Mouse (Mus musculus): ENCODE data around the gene Map2k6. TPM values are rescaled to one million over a fixed set of nuclear protein-coding genes. Genes with fewer than 3 reads are reported as not detected.

Map2k6 gene
- total and polyA plus RNA-seq, 3 experiments: 1.9 to 3.2 TPM; not detected in 1

- TF ChIP-seq HCFC1 (IDR thresholded peaks at IDR 0.05; ENCODE audit: low read depth, low read length) (no peak), KAT2A (conservative IDR thresholded peaks at IDR 0.05; ENCODE audit: low read depth, low read length) (no peak; the same call in 1 of the 2 replicates), GATA1 (IDR thresholded peaks at IDR 0.05; ENCODE audit: low read depth, low read length) (no peak), ZNF384 (IDR thresholded peaks at IDR 0.05; ENCODE audit: low read depth, low read length) (no peak)
These were observed 573 bp downstream of the Map2k6 start (continued) for GRCm38 (mm10) chr11:110399240-110400150.

- DNase-seq (ENCODE audit: low read depth, low spot score): peak; percentile 38
- Histone ChIP-seq H3K4me3 (ENCODE audit: control insufficient read depth in 1 of 2, insufficient read depth in 1 of 2, low read depth in 2 of 2, low read length in 2 of 2) (peak overlapping the region; percentile 69 to 73), H3K9me3 (replicated peaks; ENCODE audit: insufficient read depth, low read length) (no peaks in the 10 kb centered on the region), H3K27ac (ENCODE audit: control insufficient read depth, low read depth, low read length) (no peak overlapping the region), H3K4me1 (ENCODE audit: control insufficient read depth in 1 of 2, insufficient read depth in 2 of 2, low read length in 2 of 2) (no peaks in the 10 kb centered on the region), H3K27me3 (ENCODE audit: control insufficient read depth in 1 of 2, insufficient read depth in 2 of 2, low read length in 2 of 2) (peaks cover 0 to 1% of the 10 kb centered on the region in 2 experiments; a peak in 1 of 4 replicates), H3K79me2 (ENCODE audit: control insufficient read depth, insufficient read depth, low read length, poor library complexity) (no peaks in the 10 kb centered on the region), H3K9ac (ENCODE audit: control insufficient read depth, low read depth, low read length, poor library complexity, severe bottlenecking) (peak overlapping the region; percentile 57), H3K36me3 (ENCODE audit: control insufficient read depth in 1 of 2, insufficient read depth in 2 of 2, low read length in 2 of 2) (peaks cover 0 to 4% of the 10 kb centered on the region in 2 experiments; a peak in 2 of 4 replicates)
- TF ChIP-seq CHD1 (IDR thresholded peaks at IDR 0.05; ENCODE audit: low read depth, low read length): 0 out of 2 replicates have a peak, but pooled peaks have one; percentile 72
- TF ChIP-seq SIN3A (IDR thresholded peaks at IDR 0.05; ENCODE audit: low read length): peak; percentile 16; the same call in 1 of the 2 replicates
- no peak for TF ChIP-seq JUND (IDR thresholded peaks at IDR 0.05; ENCODE audit: low read depth, low read length)
- TF ChIP-seq NRF1 (IDR thresholded peaks at IDR 0.05; ENCODE audit: insufficient read depth, low read depth, low read length, poor library complexity, severe bottlenecking): no peak
- peak; percentile 73 for TF ChIP-seq ZNF384 (IDR thresholded peaks at IDR 0.05; ENCODE audit: low read depth, low read length)
- TF ChIP-seq ELF1 (IDR thresholded peaks at IDR 0.05; ENCODE audit: low read depth, low read length): no peak
These were observed 1.4 kb downstream of the Map2k6 start for GRCm38 (mm10) chr11:110400283-110400682.

GRCm38 (mm10) chr11:110402671-110403070 lies 3.7 kb downstream of the Map2k6 start:
- DNase-seq (ENCODE audit: low read depth, low spot score): peak; percentile 26

More at GRCm38 (mm10) chr11:110402671-110403070, 3.7 kb downstream of the Map2k6 start:
- no peaks in the 10 kb centered on the region for H3K9me3 ChIP-seq (replicated peaks; ENCODE audit: insufficient read depth, low read length)
- H3K27me3 ChIP-seq (ENCODE audit: control insufficient read depth in 1 of 2, insufficient read depth in 2 of 2, low read length in 2 of 2): peaks cover 0 to 1% of the 10 kb centered on the region in 2 experiments; a peak in 1 of 4 replicates
- H3K4me3 ChIP-seq (ENCODE audit: control insufficient read depth in 1 of 2, insufficient read depth in 1 of 2, low read depth in 2 of 2, low read length in 2 of 2): no peak overlapping the region
- no peaks in the 10 kb centered on the region for H3K4me1 ChIP-seq (ENCODE audit: control insufficient read depth in 1 of 2, insufficient read depth in 2 of 2, low read length in 2 of 2)
- no peak for TF ChIP-seq ZKSCAN1 (IDR thresholded peaks at IDR 0.05; ENCODE audit: low read depth, low read length)
- TF ChIP-seq E2F4 (IDR thresholded peaks at IDR 0.05; ENCODE audit: borderline replicate concordance, low read depth, low read length): no peak
- no peak for TF ChIP-seq CHD1 (IDR thresholded peaks at IDR 0.05; ENCODE audit: low read depth, low read length)
- no peak for TF ChIP-seq USF1 (IDR thresholded peaks at IDR 0.05; ENCODE audit: low read depth, low read length)
- TF ChIP-seq TAL1 (IDR thresholded peaks at IDR 0.05; ENCODE audit: low read length): no peak
- TF ChIP-seq KAT2A (conservative IDR thresholded peaks at IDR 0.05; ENCODE audit: low read depth, low read length): no peak
- no peak for TF ChIP-seq HCFC1 (IDR thresholded peaks at IDR 0.05; ENCODE audit: low read depth, low read length)
- no peak for TF ChIP-seq MYB (IDR thresholded peaks at IDR 0.05; ENCODE audit: low read depth, low read length)
- TF ChIP-seq MYC (IDR thresholded peaks at IDR 0.05; ENCODE audit: low read depth, low read length): no peak
- no peak for TF ChIP-seq BHLHE40 (IDR thresholded peaks at IDR 0.05; ENCODE audit: borderline replicate concordance, low read depth, low read length)
- no peak for TF ChIP-seq TBP (IDR thresholded peaks at IDR 0.05; ENCODE audit: low read depth, low read length)
- TF ChIP-seq JUND (IDR thresholded peaks at IDR 0.05; ENCODE audit: low read depth, low read length): no peak
- no peak for TF ChIP-seq MAFK (IDR thresholded peaks at IDR 0.05; ENCODE audit: borderline replicate concordance, low read depth, low read length)
- H3K36me3 ChIP-seq (ENCODE audit: control insufficient read depth in 1 of 2, insufficient read depth in 2 of 2, low read length in 2 of 2): peaks cover 0 to 4% of the 10 kb centered on the region in 2 experiments; a peak in 2 of 4 replicates
- no peak overlapping the region for H3K27ac ChIP-seq (ENCODE audit: control insufficient read depth, low read depth, low read length)
- H3K79me2 ChIP-seq (ENCODE audit: control insufficient read depth, insufficient read depth, low read length, poor library complexity): no peaks in the 10 kb centered on the region
- H3K9ac ChIP-seq (ENCODE audit: control insufficient read depth, low read depth, low read length, poor library complexity, severe bottlenecking): no peak overlapping the region

Measured in MEL (cell line).